9 mouse cellular contexts compared by ENCODE assay signal in genomic region chr7:137468174-137468573, GRCm38 (mm10). TPM values are rescaled to one million over a fixed set of nuclear protein-coding genes. Genes with fewer than 3 reads are reported as not detected.
DNase-seq lines count a peak whose midpoint lies in the region; ATAC-seq lines count a peak whose summit lies in the region.
"Had no signal": no experiment of that assay in that cellular context is flagged by ENCODE, and none has a peak within 500 bp of the region (broad histone marks: within the 10 kb centered on the region; RNA-seq: fewer than 3 reads in every experiment).

No protein-coding gene starts in this region.

- DNase-seq in hindbrain, embryonic 10.5 days (ENCODE audit: low spot score), result peak; percentile 37
- peak; percentile 4 to 9 for DNase-seq in CD8-positive naive resting alpha-beta T cell, adult 2 months (ENCODE audit: low read depth in 2 of 2, low spot score in 2 of 2)
- DNase-seq in adrenal gland, postnatal 14 days, result peak; percentile 71
- DNase-seq in gastrocnemius, postnatal 25 days, result peak; percentile 34
- DNase-seq in layer of hippocampus, adult 9-11 months, result peak; percentile 42
- DNase-seq in neural tube, embryonic 10.5 days (ENCODE audit: extremely low spot score, low spot score), result peak; percentile 32
- DNase-seq in urinary bladder, postnatal 10 days (ENCODE audit: low spot score), result no peak

- H3K4me3 ChIP-seq in hindbrain, embryonic 10.5 days, result no peak overlapping the region
- no peak overlapping the region for H3K4me3 ChIP-seq in hindbrain, embryonic 12.5 days

- ATAC-seq in hindbrain, embryonic 12.5 days (ENCODE audit: low FRiP score), result no peak

- H3K27me3 ChIP-seq in hindbrain, embryonic 10.5 days (ENCODE audit: insufficient read depth, poor library complexity, severe bottlenecking), result no peaks in the 10 kb centered on the region
- no peaks in the 10 kb centered on the region for H3K27me3 ChIP-seq in hindbrain, embryonic 12.5 days

- no peak overlapping the region for H3K4me2 ChIP-seq in hindbrain, embryonic 12.5 days (replicated peaks)

- WGBS in hindbrain, embryonic 10.5 days, result 74% methylated on average over 4 of the region's 4 CpGs
- WGBS in hindbrain, embryonic 12.5 days, result 75% methylated on average over 4 of the region's 4 CpGs

- H3K36me3 ChIP-seq in hindbrain, embryonic 10.5 days, result peaks cover 73% of the 10 kb centered on the region
- peaks cover 52% of the 10 kb centered on the region for H3K36me3 ChIP-seq in hindbrain, embryonic 12.5 days

- no peak overlapping the region for H3K27ac ChIP-seq in hindbrain, embryonic 10.5 days
- no peak overlapping the region for H3K27ac ChIP-seq in hindbrain, embryonic 12.5 days
- H3K27ac ChIP-seq: macrophage had no signal

- no peaks in the 10 kb centered on the region for H3K9me3 ChIP-seq in hindbrain, embryonic 10.5 days
- H3K9me3 ChIP-seq in hindbrain, embryonic 12.5 days (replicated peaks), result no peaks in the 10 kb centered on the region

- no peaks in the 10 kb centered on the region for H3K4me1 ChIP-seq in hindbrain, embryonic 10.5 days (replicated peaks)
- no peaks in the 10 kb centered on the region for H3K4me1 ChIP-seq in hindbrain, embryonic 12.5 days

- H3K9ac ChIP-seq in hindbrain, embryonic 12.5 days, result no peak overlapping the region

RNA-seq across cellular contexts. Expression of gene Glrx3, which starts 30.8 kb away (rescaled TPM):
- 301 and 319 TPM in 2 replicates for polyA plus RNA-seq in hindbrain, embryonic 10.5 days (2016; fragmentation: Nextera tagmentation; extraction: Ambion mirVana)
- polyA plus RNA-seq in hindbrain, embryonic 12.5 days (2016; fragmentation: Nextera tagmentation; extraction: Ambion mirVana), result 262 and 266 TPM in 2 replicates
- total RNA-seq in adrenal gland, postnatal 14 days (2021), result 120 and 124 TPM in 2 replicates
- total RNA-seq in gastrocnemius, postnatal 25 days (2021), result 100 to 1,000 TPM in 1 of 2 experiments, 10 to 100 TPM in 1; 99.3 to 111 TPM

RNA-seq across cellular contexts. Expression of gene 9430038I01Rik, which starts 57.6 kb away (rescaled TPM):
- 18.3 and 20.4 TPM in 2 replicates for polyA plus RNA-seq in hindbrain, embryonic 10.5 days (2016; fragmentation: Nextera tagmentation; extraction: Ambion mirVana)
- 15.0 and 16.8 TPM in 2 replicates for polyA plus RNA-seq in hindbrain, embryonic 12.5 days (2016; fragmentation: Nextera tagmentation; extraction: Ambion mirVana)
- 9.3 and 10.1 TPM in 2 replicates for total RNA-seq in adrenal gland, postnatal 14 days (2021)
- total RNA-seq in gastrocnemius, postnatal 25 days (2021), result 1 to 10 TPM; 2.7 to 3.9 TPM
